Mouse (Mus musculus) midbrain, embryonic 15.5 days (tissue): ENCODE results near the gene Fam49a. TPM values are rescaled to one million over a fixed set of nuclear protein-coding genes. Genes with fewer than 3 reads are reported as not detected.

Experiments
- ATAC-seq: fragments of 200-750 bp; cut with Nextera tagmentation; replicated peaks from 2 replicates; pipeline ENCODE4 v1.8.0; 2017; ENCODE audit warnings: moderate TSS enrichment
- H3K27ac ChIP-seq: fragments of 300-500 bp; sonication (generic); 2 replicates; pipeline ENCODE4 v1.5.1; 2015; ENCODE audit warnings: mild to moderate bottlenecking, inconsistent platforms
- H3K27me3 ChIP-seq: fragments of 300-500 bp; sonication (generic); replicated peaks from 2 replicates; pipeline ENCODE4 v1.6.1; 2015; ENCODE audit warnings: inconsistent platforms
- H3K36me3 ChIP-seq: fragments of 300-500 bp; sonication (generic); replicated peaks from 2 replicates; pipeline ENCODE4 v1.6.1; 2015; ENCODE audit warnings: inconsistent platforms
- H3K4me1 ChIP-seq: fragments of 300-500 bp; sonication (generic); 2 replicates; pipeline ENCODE4 v1.6.1; 2015; ENCODE audit warnings: inconsistent platforms
- H3K4me2 ChIP-seq: fragments of 300-500 bp; sonication (generic); 2 replicates; pipeline ENCODE4 v1.6.1; 2015; ENCODE audit warnings: inconsistent platforms, mild to moderate bottlenecking, moderate library complexity
- H3K4me3 ChIP-seq: fragments of 300-500 bp; sonication (generic); 2 replicates; pipeline ENCODE4 v1.5.1; 2015; ENCODE audit warnings: mild to moderate bottlenecking, inconsistent platforms
- H3K9ac ChIP-seq: fragments of 300-500 bp; sonication (generic); 2 replicates; pipeline ENCODE4 v1.6.1; 2015; ENCODE audit warnings: mild to moderate bottlenecking, inconsistent platforms
- H3K9me3 ChIP-seq: fragments of 300-500 bp; sonication (generic); 2 replicates; pipeline ENCODE4 v1.6.1; 2016; ENCODE audit warnings: inconsistent platforms
- WGBS: fragments of 180-500 bp; shearing (Covaris S2); methylation state at CpG from one replicate; pipeline ENCODE4 v1.1.7; 2015; ENCODE audit warnings: mixed read lengths; 5-methylcytosine and 5-hydroxymethylcytosine counted together
- polyA plus RNA-seq: library from polyadenylated mRNA; unstranded; fragments of >200 nt; fragmentation: Nextera tagmentation; extraction: Ambion mirVana; gene quantifications from 2 replicates; pipeline ENCODE4 v1.2.1, GENCODE M21; 2015

The Fam49a gene
- polyA plus RNA-seq, 1 experiment from 2014 or later = 48.4 TPM

DNA sequence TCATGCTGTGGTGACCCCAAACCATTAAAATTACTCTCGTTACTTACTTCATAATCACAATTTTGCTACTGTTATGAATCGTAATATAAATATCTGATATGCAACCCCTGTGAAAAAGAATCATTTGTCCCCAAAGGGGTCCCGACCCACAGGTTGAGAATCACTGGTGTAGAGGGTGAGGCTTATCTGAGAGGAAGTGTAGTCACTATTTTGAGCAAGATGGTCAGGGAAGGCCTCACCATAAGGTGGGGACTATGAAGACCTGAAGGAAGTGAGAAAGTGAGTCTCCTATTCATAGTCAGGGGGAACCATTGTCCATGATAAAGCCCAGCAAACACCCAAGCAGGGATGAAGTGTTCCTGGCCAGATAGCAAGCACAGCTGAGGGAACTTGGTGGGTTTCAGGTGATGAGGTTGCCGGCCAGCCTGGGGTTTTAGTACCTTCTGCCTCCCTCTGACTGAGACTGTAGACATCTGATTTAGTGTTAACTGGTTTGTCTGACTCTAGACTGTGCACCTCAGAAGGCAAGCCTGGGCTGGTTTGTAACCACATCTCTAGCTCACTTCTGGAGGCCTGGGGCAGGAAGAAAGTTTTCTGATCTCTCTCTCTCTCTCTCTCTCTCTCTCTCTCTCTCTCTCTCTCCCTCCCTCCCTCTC is 13.3 kb downstream of the Fam49a start:
- Histone ChIP-seq H3K9ac (no peak overlapping the region), H3K36me3 (no peaks in the 10 kb centered on the region), H3K9me3 (no peaks in the 10 kb centered on the region), H3K4me3 (no peak overlapping the region), H3K4me1 (peaks cover 3% of the 10 kb centered on the region; the same call in 1 of the 2 replicates), H3K4me2 (no peak overlapping the region), H3K27me3 (no peaks in the 10 kb centered on the region), H3K27ac (no peak overlapping the region)
- ATAC-seq = no peak
- WGBS = 95% methylated on average over 4 of the region's 4 CpGs

DNA sequence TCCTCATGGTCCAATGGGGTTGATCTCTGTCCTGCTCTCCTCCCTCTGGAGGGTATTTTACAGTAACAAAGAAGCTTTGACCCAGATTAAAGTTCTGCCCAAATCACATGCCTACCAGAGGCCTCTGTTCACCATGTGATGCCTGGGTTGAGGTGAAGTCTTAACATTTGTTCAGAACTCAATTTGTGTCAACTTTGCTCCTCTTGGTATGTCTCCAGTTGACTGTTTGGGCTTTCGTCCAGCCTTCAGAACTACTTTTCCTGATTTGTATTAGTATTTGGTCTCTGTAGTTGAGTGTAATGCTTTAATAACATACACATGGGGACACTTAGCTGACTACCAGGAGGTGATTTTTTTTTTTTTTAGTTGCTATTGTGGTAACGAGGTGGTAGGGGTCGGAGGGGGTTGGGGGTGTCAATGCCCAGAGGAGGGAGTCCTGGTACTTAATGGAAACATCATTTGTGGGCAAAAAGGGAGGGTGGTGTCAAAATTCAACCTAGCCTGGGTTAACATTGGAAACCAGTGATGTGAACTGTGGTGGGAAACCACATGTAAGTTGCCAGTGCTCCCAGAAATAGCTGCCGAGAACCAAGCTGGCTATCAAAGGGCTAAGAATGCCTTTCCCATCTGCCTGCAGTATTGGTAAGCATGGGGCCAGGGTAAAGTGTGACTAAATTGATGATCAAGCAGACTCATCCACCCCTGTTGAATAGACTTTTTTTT is 16.0 kb downstream of the Fam49a start:
- Histone ChIP-seq H3K4me2 (no peak overlapping the region), H3K4me3 (no peak overlapping the region), H3K27me3 (no peaks in the 10 kb centered on the region), H3K36me3 (no peaks in the 10 kb centered on the region), H3K9ac (no peak overlapping the region), H3K27ac (no peak overlapping the region), H3K4me1 (peaks cover 3% of the 10 kb centered on the region; the same call in 1 of the 2 replicates), H3K9me3 (no peaks in the 10 kb centered on the region)
- WGBS = 74% methylated on average over 4 of the region's 4 CpGs
- no peak for ATAC-seq

DNA sequence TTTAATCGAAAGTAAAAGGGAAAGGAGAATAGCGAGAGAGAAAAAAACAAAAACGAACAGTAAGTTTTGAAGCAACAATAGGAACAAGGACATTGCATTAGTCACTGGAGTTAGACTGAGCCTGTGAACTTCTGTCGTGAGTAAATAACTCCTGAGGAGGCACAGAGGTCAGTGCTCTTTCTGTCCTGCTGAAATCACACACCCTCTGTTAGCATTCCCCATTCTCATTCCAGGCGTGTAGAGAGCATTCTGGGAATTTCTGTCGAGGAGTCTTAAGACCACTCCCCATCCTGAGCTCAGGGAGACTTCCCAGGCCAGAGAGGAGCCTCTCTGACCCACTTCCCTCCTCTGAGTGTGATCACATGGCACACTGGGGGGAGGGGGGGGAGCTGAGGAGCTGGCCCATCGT is 16.5 kb downstream of the Fam49a start:
- ATAC-seq = no peak
- WGBS = 71% methylated on average over 7 of the region's 7 CpGs
- no peak overlapping the region for H3K4me2 ChIP-seq

GRCm38 (mm10) chr12:12283702-12284288 is 21.9 kb downstream of the Fam49a start:
- 91% methylated on average over 10 of the region's 10 CpGs for WGBS
- Histone ChIP-seq H3K27me3 (no peaks in the 10 kb centered on the region), H3K36me3 (no peaks in the 10 kb centered on the region), H3K9ac (no peak overlapping the region), H3K4me1 (peaks cover 27% of the 10 kb centered on the region), H3K4me3 (no peak overlapping the region), H3K27ac (no peak overlapping the region), H3K9me3 (no peaks in the 10 kb centered on the region), H3K4me2 (no peak overlapping the region)
- ATAC-seq = no peak

More for the DNA sequence above, 16.5 kb downstream of the Fam49a start:
- Histone ChIP-seq H3K9me3 (no peaks in the 10 kb centered on the region), H3K4me3 (no peak overlapping the region), H3K4me1 (peaks cover 3% of the 10 kb centered on the region; the same call in 1 of the 2 replicates), H3K27me3 (no peaks in the 10 kb centered on the region), H3K27ac (no peak overlapping the region), H3K36me3 (no peaks in the 10 kb centered on the region), H3K9ac (no peak overlapping the region)

DNA sequence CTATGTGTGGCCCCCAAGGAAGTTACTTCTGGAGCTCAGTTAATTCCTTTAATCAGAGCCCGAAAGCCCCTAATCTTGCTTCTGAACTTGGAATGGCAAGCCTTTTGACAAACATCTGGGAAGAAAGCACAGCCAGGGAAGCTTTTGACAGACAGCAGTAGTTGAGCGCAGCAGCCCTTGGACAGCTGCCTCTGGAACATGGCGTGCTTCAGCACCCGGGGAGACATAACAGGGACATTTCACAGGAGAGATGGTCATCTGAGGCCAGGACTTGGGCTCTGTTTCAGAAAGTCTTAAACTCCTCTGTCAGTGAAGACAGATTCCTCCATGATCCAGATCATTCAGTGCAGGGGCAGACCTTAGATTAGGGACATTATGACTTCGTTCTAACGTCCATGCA is 22.6 kb downstream of the Fam49a start:
- Histone ChIP-seq H3K36me3 (no peaks in the 10 kb centered on the region), H3K27me3 (no peaks in the 10 kb centered on the region), H3K4me3 (no peak overlapping the region), H3K4me2 (no peak overlapping the region), H3K9me3 (no peaks in the 10 kb centered on the region), H3K27ac (no peak overlapping the region), H3K9ac (no peak overlapping the region), H3K4me1 (peaks cover 27% of the 10 kb centered on the region)
- 88% methylated on average over 6 of the region's 6 CpGs for WGBS
- no peak for ATAC-seq

- 19% methylated on average over 9 of the region's 9 CpGs for WGBS
- H3K4me3 ChIP-seq = no peak overlapping the region
- ATAC-seq = peak; percentile 76
Observed at GRCm38 (mm10) chr12:12287131-12287786, 25.3 kb downstream of the Fam49a start.

GRCm38 (mm10) chr12:12287787-12288132 is 25.8 kb downstream of the Fam49a start:
- H3K9ac ChIP-seq = no peak overlapping the region
- H3K27me3 ChIP-seq = no peaks in the 10 kb centered on the region
- no peak overlapping the region for H3K4me3 ChIP-seq
- H3K27ac ChIP-seq = peak overlapping the region; percentile 91
- peak overlapping the region; percentile 39 for H3K4me2 ChIP-seq
- no peaks in the 10 kb centered on the region for H3K9me3 ChIP-seq
- H3K4me1 ChIP-seq = peaks cover 36% of the 10 kb centered on the region
- WGBS = 39% methylated on average over 6 of the region's 6 CpGs
- H3K36me3 ChIP-seq = no peaks in the 10 kb centered on the region
- peak; percentile 13; the same call in 1 of the 2 replicates for ATAC-seq

More at GRCm38 (mm10) chr12:12287131-12287786, 25.3 kb downstream of the Fam49a start:
- Histone ChIP-seq H3K36me3 (no peaks in the 10 kb centered on the region), H3K27me3 (no peaks in the 10 kb centered on the region), H3K27ac (peak overlapping the region; percentile 91), H3K9ac (peak overlapping the region; percentile 25; the same call in 1 of the 2 replicates), H3K9me3 (no peaks in the 10 kb centered on the region), H3K4me2 (peak overlapping the region; percentile 39), H3K4me1 (peaks cover 33% of the 10 kb centered on the region)

DNA sequence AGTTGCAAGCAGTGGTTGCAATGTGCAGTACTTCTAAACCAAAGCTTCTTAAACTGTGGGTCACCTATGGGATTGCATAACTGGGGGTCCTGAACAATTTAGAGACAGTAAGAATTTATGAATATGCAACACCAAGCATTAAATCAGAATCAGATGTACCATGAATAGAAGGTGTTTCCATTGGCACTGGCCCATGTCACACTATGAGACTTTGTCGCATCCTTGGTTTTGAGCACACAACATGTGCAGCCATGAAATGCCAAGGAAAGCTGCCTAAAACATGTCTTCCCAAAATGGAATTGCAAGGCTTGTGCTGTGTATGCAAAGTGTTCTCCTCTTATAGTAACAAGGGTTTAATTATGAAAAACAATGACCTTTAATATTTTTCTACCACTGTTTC is 26.6 kb downstream of the Fam49a start:
- H3K9ac ChIP-seq = no peak overlapping the region
- H3K4me3 ChIP-seq = no peak overlapping the region
- H3K4me2 ChIP-seq = no peak overlapping the region
- peak overlapping the region; percentile 91 for H3K27ac ChIP-seq
- H3K4me1 ChIP-seq = peaks cover 39% of the 10 kb centered on the region
- no peaks in the 10 kb centered on the region for H3K36me3 ChIP-seq
- H3K9me3 ChIP-seq = no peaks in the 10 kb centered on the region
- WGBS = 78% methylated on average over 1 of the region's 1 CpGs
- no peak for ATAC-seq
- H3K27me3 ChIP-seq = no peaks in the 10 kb centered on the region

DNA sequence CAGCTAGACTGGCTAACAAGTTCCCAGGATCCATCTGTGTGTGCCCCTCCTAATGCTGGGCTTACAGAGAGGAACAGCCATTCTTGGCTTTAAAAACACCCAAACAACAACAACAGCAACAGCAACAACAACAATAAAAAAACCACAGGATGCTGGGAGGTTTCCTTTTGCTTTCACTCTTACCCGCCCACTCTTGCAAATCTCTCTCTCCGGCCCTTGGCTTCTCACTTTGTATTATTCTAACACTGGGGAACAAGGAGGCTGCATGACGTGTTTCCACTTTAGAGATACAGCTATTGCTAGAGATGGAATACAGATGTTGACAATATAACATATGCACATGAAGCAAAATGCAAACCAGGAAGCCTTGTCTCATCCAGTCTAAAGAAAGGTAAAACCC is 27.7 kb downstream of the Fam49a start:
- H3K36me3 ChIP-seq = no peaks in the 10 kb centered on the region
- no peak overlapping the region for H3K9ac ChIP-seq
- 85% methylated on average over 3 of the region's 3 CpGs for WGBS
- no peak overlapping the region for H3K4me2 ChIP-seq
- no peaks in the 10 kb centered on the region for H3K9me3 ChIP-seq
- no peak overlapping the region for H3K27ac ChIP-seq
- ATAC-seq = no peak
- no peaks in the 10 kb centered on the region for H3K27me3 ChIP-seq
- no peak overlapping the region for H3K4me3 ChIP-seq
- peaks cover 39% of the 10 kb centered on the region for H3K4me1 ChIP-seq

DNA sequence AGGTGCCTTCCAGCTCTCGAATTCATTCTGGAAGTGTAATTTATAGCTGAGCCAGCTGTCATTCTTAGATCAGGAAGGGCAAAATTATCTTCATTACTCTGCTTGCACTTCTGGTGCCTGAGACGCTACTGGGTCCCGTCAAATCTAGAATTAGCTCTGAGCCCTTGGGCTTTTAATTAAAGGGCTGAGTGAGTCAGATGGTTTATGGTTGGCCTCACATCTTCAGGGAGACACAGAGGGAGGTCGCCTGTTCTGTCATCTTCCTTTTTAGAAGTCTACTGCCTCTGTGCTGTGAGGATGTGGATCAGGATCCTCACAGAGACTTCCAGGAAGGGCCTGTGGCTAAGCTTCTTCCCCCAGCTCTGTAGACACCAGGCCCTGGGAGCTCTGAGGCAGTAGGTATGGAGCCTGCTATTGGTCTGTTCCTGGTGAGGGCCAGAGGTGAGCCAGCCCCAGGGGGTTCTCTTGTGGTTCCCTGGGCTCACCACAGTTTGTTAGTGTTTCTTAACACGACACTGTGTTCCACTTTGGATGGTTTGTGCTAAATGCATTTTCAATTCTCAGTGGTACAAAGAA is 30.2 kb downstream of the Fam49a start:
- no peak overlapping the region for H3K9ac ChIP-seq
- H3K4me1 ChIP-seq = peaks cover 28% of the 10 kb centered on the region
- H3K36me3 ChIP-seq = no peaks in the 10 kb centered on the region
- H3K27ac ChIP-seq = peak overlapping the region; percentile 45
- no peaks in the 10 kb centered on the region for H3K9me3 ChIP-seq
- no peaks in the 10 kb centered on the region for H3K27me3 ChIP-seq
- no peak for ATAC-seq
- no peak overlapping the region for H3K4me2 ChIP-seq
- no peak overlapping the region for H3K4me3 ChIP-seq
- WGBS = 33% methylated on average over 5 of the region's 5 CpGs

DNA sequence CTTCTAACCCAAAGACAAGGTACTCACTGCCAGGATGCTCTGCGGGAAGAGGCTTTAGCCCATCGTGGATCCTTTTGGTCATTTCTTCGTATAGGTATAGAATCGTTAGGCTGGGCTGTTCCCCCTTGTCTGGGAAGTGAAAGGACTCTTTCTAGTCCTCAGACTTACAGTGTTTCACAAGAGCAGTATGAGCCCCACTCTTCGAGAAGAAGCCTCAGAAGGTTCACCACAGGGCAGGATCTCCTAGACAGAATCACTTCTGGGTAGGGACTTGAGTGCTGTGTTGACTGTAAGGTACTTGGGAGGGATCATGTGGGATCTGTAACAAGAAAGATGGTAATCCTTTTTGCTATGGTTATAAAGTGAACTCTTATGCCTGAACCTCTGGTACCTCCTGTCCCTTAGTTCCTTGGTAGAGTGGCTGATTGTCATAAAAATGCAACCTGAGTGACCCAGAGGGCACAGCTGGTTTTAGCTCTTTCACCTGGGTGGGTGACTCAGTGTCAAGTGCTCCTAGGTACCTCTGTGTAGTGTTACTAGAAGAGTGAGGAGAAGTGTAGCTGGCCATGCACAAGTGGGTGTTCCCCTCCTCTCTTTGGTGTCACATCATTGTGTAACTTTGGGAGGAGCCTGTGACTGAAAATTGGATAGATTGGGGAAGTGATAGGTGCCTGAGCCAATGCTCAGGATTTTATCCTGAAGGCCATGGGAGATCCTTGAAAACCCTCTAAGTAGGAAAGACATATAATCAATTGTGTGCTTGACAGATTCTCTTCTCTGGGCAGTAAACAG is 32.6 kb downstream of the Fam49a start:
- no peak overlapping the region for H3K27ac ChIP-seq
- no peak overlapping the region for H3K4me2 ChIP-seq
- no peak overlapping the region for H3K4me3 ChIP-seq
- H3K4me1 ChIP-seq = peaks cover 12% of the 10 kb centered on the region
- 90% methylated on average over 5 of the region's 5 CpGs for WGBS
- no peaks in the 10 kb centered on the region for H3K36me3 ChIP-seq
- H3K9me3 ChIP-seq = no peaks in the 10 kb centered on the region
- ATAC-seq = no peak
- H3K9ac ChIP-seq = no peak overlapping the region
- H3K27me3 ChIP-seq = no peaks in the 10 kb centered on the region
